Mouse (Mus musculus) heart, embryonic 11.5 days (tissue): Measurements from ENCODE around the gene Vwf. TPM values are rescaled to one million over a fixed set of nuclear protein-coding genes. Genes with fewer than 3 reads are reported as not detected.

Experiments used
- ATAC-seq: fragments of 200-750 bp; cut with Nextera tagmentation; replicated peaks from 2 replicates; pipeline ENCODE4 v1.8.0; 2017; ENCODE audit warnings: moderate library complexity; ENCODE audit not compliant: insufficient number of reproducible peaks, low FRiP score, low TSS enrichment
- H3K27ac ChIP-seq: fragments of 300-500 bp; sonication (generic); 2 replicates; pipeline ENCODE4 v1.5.1; 2014; ENCODE audit warnings: mild to moderate bottlenecking, low read depth, low read length
- H3K27me3 ChIP-seq: fragments of 300-500 bp; sonication (generic); 2 replicates; pipeline ENCODE4 v1.6.1; 2014; ENCODE audit warnings: mild to moderate bottlenecking, low read length, mixed read lengths; ENCODE audit not compliant: control insufficient read depth, insufficient read depth
- H3K36me3 ChIP-seq: fragments of 300-500 bp; sonication (generic); 2 replicates; pipeline ENCODE4 v1.6.1; 2014; ENCODE audit warnings: mild to moderate bottlenecking, low read length, moderate library complexity, mixed read lengths; ENCODE audit not compliant: control insufficient read depth, insufficient read depth
- H3K4me1 ChIP-seq: fragments of 300-500 bp; sonication (generic); 2 replicates; pipeline ENCODE4 v1.6.1; 2014; ENCODE audit warnings: low read length; ENCODE audit not compliant: control insufficient read depth, insufficient read depth
- H3K4me2 ChIP-seq: fragments of 300-500 bp; sonication (generic); 2 replicates; pipeline ENCODE4 v1.6.1; 2014; ENCODE audit warnings: mild to moderate bottlenecking, moderate library complexity
- H3K4me3 ChIP-seq: fragments of 300-500 bp; sonication (generic); 2 replicates; pipeline ENCODE4 v1.5.1; 2014; ENCODE audit warnings: low read depth, low read length
- H3K9ac ChIP-seq: fragments of 300-500 bp; sonication (generic); 2 replicates; pipeline ENCODE4 v1.6.1; 2014; ENCODE audit warnings: mild to moderate bottlenecking, low read depth, low read length, moderate library complexity
- H3K9me3 ChIP-seq: fragments of 300-500 bp; sonication (generic); replicated peaks from 2 replicates; pipeline ENCODE4 v1.6.1; 2016; ENCODE audit warnings: low read length; ENCODE audit not compliant: control insufficient read depth
- WGBS: fragments of 180-500 bp; shearing (Covaris S2); extraction: QIAGEN DNeasy Blood & Tissue Kit; methylation state at CpG from one replicate; pipeline ENCODE4 v1.1.7; 2014; ENCODE audit not compliant: insufficient replicate concordance; 5-methylcytosine and 5-hydroxymethylcytosine counted together
- polyA plus RNA-seq: library from polyadenylated mRNA; unstranded; fragments of >200 nt; fragmentation: Nextera tagmentation; extraction: Ambion mirVana; gene quantifications from 2 replicates; pipeline ENCODE4 v1.2.1, GENCODE M21; 2014

Vwf gene
- polyA plus RNA-seq, 1 experiment from 2014 or later = 32.2 TPM

DNA sequence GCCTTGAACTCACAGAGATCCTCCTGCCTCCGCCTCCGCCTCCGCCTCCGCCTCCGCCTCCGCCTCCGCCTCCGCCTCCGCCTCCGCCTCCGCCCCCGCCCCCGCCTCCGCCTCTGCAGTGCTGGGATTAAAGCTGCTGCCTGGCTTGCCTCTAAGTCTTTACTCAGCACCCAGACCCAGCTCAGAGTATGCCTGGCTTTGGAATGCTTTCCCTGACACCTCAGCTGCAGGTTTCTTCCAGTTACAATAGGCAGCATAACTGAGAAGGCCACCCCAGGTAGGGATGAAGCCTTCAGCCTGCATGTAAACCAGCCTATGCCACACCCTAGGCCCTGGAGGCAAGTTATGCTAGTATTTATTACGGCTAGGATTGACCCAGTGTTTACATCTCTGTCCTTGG is 37.7 kb downstream of the Vwf start:
- Histone ChIP-seq H3K4me2 (no peak overlapping the region), H3K4me1 (peaks cover 3% of the 10 kb centered on the region; the same call in 1 of the 2 replicates), H3K27ac (no peak overlapping the region), H3K27me3 (no peaks in the 10 kb centered on the region), H3K4me3 (no peak overlapping the region), H3K9ac (no peak overlapping the region), H3K9me3 (no peaks in the 10 kb centered on the region), H3K36me3 (no peaks in the 10 kb centered on the region)
- ATAC-seq = no peak
- 89% methylated on average over 15 of the region's 15 CpGs for WGBS

DNA sequence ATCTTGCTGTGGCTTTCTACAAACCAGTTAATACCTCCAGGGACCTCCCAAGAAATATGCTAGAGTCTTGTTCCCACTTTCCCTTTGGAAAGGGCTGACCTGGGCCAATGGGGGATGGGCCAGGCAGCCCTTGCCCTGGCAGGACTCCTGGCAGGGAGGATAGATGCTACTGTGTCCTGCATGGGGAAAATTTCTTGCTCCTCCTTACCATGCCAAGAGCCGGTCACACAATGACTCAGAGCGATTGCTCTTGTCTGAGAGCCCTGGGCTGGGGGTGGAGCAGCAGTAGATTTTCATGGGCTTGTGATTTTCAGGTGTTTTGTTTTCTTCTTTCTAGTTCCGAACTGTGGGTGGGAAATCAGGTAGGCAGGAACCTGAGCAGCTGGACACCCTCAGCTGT is 39.0 kb downstream of the Vwf start:
- no peak for ATAC-seq
- H3K36me3 ChIP-seq = no peaks in the 10 kb centered on the region
- H3K27me3 ChIP-seq = no peaks in the 10 kb centered on the region
- H3K27ac ChIP-seq = no peak overlapping the region
- H3K4me1 ChIP-seq = peaks cover 3% of the 10 kb centered on the region; the same call in 1 of the 2 replicates
- no peak overlapping the region for H3K9ac ChIP-seq
- no peaks in the 10 kb centered on the region for H3K9me3 ChIP-seq
- WGBS = 57% methylated on average over 3 of the region's 3 CpGs
- no peak overlapping the region for H3K4me3 ChIP-seq
- no peak overlapping the region for H3K4me2 ChIP-seq

DNA sequence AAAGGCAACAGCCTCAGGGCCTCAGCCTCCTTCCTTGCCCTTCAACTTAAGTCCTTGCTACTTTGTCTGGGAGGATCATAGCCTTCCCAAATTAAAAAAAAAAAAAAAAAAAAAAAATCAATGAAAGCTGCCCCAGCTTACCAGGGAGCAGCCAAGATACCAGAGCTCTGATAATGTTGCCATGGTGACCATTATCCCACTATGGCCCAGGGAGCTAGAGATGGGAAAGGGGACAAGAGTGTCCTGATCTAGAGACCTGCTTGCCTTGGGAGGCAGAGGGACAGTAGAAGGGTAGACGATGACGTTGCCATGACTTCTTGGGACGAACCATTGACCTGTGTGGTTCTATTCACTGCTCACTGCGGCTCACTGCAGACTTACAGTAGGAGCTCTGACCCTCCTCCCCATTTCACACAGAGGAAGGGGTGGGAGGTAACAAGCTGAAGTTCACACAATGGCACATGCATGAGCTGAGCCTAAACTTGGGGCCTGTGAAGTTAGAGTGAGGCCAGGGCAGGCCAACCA is 39.5 kb downstream of the Vwf start:
- Histone ChIP-seq H3K36me3 (no peaks in the 10 kb centered on the region), H3K4me3 (no peak overlapping the region), H3K9ac (no peak overlapping the region), H3K27ac (no peak overlapping the region), H3K27me3 (0 out of 2 replicates have a peak, but pooled peaks cover under 1% of the 10 kb centered on the region), H3K4me1 (peaks cover 3% of the 10 kb centered on the region; the same call in 1 of the 2 replicates), H3K4me2 (no peak overlapping the region), H3K9me3 (no peaks in the 10 kb centered on the region)
- ATAC-seq = no peak
- 74% methylated on average over 4 of the region's 4 CpGs for WGBS

DNA sequence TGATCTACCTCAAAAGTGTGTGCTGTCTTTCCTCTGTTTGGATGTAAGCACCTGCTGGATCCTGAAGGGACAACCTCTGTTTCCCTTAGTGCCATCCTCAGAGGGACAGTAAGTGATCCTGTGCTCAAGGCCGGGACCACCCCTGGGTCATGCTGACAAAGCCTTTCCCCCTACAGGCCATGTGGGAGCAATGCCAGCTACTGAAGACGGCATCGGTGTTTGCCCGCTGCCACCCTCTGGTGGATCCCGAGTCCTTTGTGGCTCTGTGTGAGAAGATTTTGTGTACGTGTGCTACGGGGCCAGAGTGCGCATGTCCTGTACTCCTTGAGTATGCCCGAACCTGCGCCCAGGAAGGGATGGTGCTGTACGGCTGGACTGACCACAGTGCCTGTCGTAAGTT is 41.7 kb downstream of the Vwf start:
- Histone ChIP-seq H3K27ac (no peak overlapping the region), H3K36me3 (no peaks in the 10 kb centered on the region), H3K4me1 (no peaks in the 10 kb centered on the region), H3K4me2 (no peak overlapping the region), H3K27me3 (peaks cover 3% of the 10 kb centered on the region; the same call in 1 of the 2 replicates), H3K9me3 (no peaks in the 10 kb centered on the region), H3K9ac (no peak overlapping the region), H3K4me3 (no peak overlapping the region)
- ATAC-seq = no peak; the same call in 1 of the 2 replicates
- WGBS = 82% methylated on average over 12 of the region's 12 CpGs

DNA sequence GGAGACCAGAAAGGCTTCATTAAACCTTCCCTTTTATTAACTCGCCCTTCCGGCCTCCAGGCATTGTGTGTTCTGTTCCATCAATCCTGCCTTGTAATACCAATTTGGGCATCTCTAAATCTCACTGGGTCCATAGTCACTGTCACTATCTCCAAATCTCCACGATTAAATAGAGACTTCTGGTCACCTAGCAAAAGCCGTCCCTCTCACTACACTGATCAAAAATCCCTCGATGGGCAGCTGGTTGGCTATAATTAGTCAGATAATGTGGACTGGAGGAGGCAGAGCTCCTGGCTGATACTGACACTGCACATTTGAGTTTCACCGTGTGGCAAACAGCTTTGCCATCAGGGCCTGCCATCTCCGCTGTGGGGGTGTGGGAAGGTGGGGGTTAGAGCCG is 42.5 kb downstream of the Vwf start:
- WGBS = 67% methylated on average over 8 of the region's 8 CpGs
- ATAC-seq = no peak
- H3K4me3 ChIP-seq = no peak overlapping the region
- H3K9me3 ChIP-seq = no peaks in the 10 kb centered on the region
- no peak overlapping the region for H3K27ac ChIP-seq
- H3K9ac ChIP-seq = no peak overlapping the region
- H3K27me3 ChIP-seq = peaks cover 3% of the 10 kb centered on the region; the same call in 1 of the 2 replicates
- no peaks in the 10 kb centered on the region for H3K36me3 ChIP-seq
- H3K4me2 ChIP-seq = no peak overlapping the region
- H3K4me1 ChIP-seq = no peaks in the 10 kb centered on the region

DNA sequence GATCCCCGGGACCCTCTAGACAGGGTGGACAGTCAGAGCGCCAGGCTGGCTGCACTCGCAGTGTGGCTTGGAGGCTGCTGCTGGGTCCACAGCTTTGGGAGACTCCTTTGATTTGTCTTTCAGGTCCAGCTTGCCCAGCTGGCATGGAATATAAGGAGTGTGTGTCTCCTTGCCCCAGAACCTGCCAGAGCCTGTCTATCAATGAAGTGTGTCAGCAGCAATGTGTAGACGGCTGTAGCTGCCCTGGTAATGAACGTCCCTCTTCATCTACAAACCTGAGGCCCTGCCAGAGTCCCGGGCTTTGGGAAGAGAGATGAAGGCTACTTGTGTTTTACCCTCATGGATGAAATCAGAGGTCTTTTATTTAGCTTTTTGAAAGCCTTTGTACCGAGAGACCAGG is 43.5 kb downstream of the Vwf start:
- no peak overlapping the region for H3K4me3 ChIP-seq
- ATAC-seq = no peak
- H3K27me3 ChIP-seq = peaks cover 3% of the 10 kb centered on the region; the same call in 1 of the 2 replicates
- no peak overlapping the region for H3K4me2 ChIP-seq
- no peak overlapping the region for H3K27ac ChIP-seq
- WGBS = 80% methylated on average over 7 of the region's 7 CpGs
- no peak overlapping the region for H3K9ac ChIP-seq
- no peaks in the 10 kb centered on the region for H3K4me1 ChIP-seq
- H3K36me3 ChIP-seq = no peaks in the 10 kb centered on the region
- H3K9me3 ChIP-seq = no peaks in the 10 kb centered on the region

DNA sequence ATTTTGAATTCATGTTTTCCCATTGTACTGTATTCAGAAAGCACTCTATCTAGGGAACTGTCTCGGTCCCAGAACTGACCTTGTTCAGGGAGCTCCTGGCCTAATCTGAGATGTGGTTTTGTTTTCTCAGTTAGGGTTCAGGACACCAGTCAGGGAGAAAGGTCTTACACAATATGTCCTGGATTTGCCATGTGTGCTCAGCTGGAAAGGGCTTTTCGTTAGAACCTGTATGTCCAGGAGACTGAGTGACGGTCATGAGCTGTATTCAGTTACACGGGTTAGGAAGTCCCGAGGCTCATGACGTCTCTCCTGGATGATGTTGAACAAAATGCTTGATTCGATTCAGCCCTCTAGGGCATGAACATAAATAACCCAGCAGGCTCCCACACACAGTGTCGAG is 43.9 kb downstream of the Vwf start:
- Histone ChIP-seq H3K4me2 (no peak overlapping the region), H3K4me1 (no peaks in the 10 kb centered on the region), H3K36me3 (no peaks in the 10 kb centered on the region), H3K9me3 (no peaks in the 10 kb centered on the region), H3K27me3 (peaks cover 3% of the 10 kb centered on the region; the same call in 1 of the 2 replicates), H3K4me3 (no peak overlapping the region), H3K9ac (no peak overlapping the region), H3K27ac (no peak overlapping the region)
- WGBS = 84% methylated on average over 8 of the region's 8 CpGs
- ATAC-seq = no peak

DNA sequence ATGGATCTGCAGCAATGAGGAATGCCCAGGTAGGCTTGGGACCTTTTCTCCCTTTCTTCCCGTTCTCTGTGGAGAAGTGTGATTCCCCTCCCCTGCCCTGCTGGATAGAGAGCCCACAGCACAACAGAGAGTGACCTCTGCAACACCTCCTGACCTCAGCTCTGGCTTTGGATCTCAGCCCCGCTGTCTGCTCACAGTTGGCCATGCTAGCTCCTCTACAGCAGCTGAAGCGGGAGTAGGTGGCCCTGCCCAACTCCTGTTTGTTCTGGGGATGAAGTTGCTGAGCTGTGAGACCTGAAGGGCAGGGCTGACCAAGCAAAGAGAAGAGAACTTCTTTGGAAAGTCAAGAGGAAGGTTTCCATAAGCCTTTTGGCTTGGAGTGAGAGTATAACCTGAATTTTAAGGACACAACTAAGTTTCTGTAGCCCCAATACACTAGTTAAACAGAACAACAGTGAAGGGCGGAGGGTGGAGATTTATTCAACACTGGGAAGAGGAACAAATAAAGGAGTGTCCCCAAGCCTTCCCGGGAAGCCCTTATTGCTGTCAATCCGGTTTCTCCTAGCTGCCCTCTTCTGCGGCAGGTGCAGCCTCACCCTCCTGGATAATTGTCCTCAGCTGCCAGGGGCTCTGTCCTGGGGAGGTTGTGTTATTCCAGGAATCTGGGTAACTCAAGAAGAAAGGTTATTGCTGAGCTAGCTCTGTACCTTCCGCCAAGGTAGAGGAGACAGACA is 45.2 kb downstream of the Vwf start:
- Histone ChIP-seq H3K9me3 (no peaks in the 10 kb centered on the region), H3K4me1 (no peaks in the 10 kb centered on the region), H3K9ac (no peak overlapping the region), H3K27ac (no peak overlapping the region), H3K27me3 (peaks cover 3% of the 10 kb centered on the region; the same call in 1 of the 2 replicates), H3K4me3 (no peak overlapping the region), H3K4me2 (no peak overlapping the region), H3K36me3 (no peaks in the 10 kb centered on the region)
- WGBS = 64% methylated on average over 8 of the region's 8 CpGs
- no peak for ATAC-seq

DNA sequence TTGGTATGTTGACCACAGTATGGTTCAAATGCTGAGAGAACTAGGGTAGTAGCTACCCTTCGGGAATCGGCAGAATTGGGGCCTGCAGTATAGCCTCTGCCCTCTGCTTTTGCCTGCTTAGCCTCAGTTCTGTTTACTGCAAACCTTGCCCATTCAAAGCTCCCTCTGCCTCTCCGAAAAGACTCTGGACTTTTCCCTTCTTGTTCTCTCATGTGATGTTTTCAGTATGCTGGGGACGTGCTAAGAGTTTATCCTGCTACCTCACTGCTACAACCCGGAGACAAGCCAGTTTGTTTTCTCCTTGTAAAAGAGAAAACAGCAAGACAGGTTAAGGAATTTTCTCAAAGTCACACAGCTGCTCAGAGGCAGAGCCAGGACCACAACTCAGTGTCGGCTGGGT is 46.0 kb downstream of the Vwf start:
- H3K4me2 ChIP-seq = no peak overlapping the region
- peaks cover 3% of the 10 kb centered on the region; the same call in 1 of the 2 replicates for H3K27me3 ChIP-seq
- no peaks in the 10 kb centered on the region for H3K9me3 ChIP-seq
- no peak for ATAC-seq
- WGBS = 82% methylated on average over 6 of the region's 6 CpGs
- no peaks in the 10 kb centered on the region for H3K4me1 ChIP-seq
- no peaks in the 10 kb centered on the region for H3K36me3 ChIP-seq
- no peak overlapping the region for H3K9ac ChIP-seq
- H3K27ac ChIP-seq = no peak overlapping the region
- H3K4me3 ChIP-seq = no peak overlapping the region
